Mouse (Mus musculus): ENCODE data around the gene Apom. TPM values are rescaled to one million over a fixed set of nuclear protein-coding genes. Genes with fewer than 3 reads are reported as not detected.

Apom gene
- polyA plus RNA-seq, 1 experiment from 2014 or later: 1,216 TPM

DNA sequence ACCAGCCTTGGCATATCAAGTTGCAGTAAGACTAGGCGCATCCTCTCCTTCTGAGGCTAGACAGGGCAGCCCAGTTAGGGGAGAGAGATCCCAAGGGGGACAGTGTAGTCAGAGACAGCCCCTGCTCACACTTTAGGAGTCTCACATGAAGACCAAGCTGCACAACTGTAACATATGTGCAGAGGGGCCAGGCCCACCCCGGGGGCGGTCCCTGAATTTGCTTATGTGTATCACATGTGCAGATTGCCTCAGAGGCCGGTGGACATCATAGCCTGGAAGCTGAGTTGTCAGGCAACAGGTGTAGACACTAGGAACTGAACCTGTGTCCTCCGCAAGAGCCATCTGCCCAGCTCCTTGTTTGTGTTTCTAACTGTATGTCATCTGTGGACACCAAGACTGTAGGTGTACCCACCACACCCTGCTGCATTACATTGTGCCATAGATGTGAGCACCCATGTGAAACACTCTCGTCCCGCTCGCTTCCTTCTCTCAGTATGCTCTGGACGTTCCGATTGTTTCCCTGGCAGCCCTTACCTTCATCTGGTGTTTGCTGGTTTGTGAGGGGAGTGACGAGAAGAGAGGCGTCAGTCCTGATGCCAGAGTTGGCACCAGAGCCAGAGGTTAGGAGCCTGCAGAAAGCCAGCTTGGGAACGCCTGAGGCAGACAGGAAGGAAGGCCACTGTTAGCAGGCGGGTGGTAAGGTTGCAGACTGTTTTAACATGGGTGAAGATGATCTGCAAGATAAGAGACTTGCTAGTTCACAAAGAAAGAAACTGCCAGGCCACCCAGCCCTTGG is 39.2 kb downstream of the Apom start:
- 84% methylated on average over 14 of the region's 14 CpGs for WGBS (ENCODE audit: insufficient replicate concordance)
- Histone ChIP-seq H3K27ac (ENCODE audit: low read depth) (no peak overlapping the region), H3K4me2 (ENCODE audit: low read depth, low read length) (no peak overlapping the region), H3K9ac (replicated peaks) (no peak overlapping the region), H3K9me3 (ENCODE audit: low read length) (no peaks in the 10 kb centered on the region), H3K4me3 (ENCODE audit: low read depth, low read length) (no peak overlapping the region), H3K36me3 (replicated peaks; ENCODE audit: insufficient read depth, low read length) (peaks cover 47% of the 10 kb centered on the region), H3K4me1 (ENCODE audit: insufficient read depth) (peaks cover 10% of the 10 kb centered on the region), H3K27me3 (ENCODE audit: insufficient read depth, low read length) (no peaks in the 10 kb centered on the region)
- no peak for DNase-seq
- no peak for ATAC-seq
- no peak for TF ChIP-seq EP300 (IDR thresholded peaks at IDR 0.05; ENCODE audit: low read depth)
- no peak for TF ChIP-seq CTCF (IDR thresholded peaks at IDR 0.05; ENCODE audit: low read depth)

GRCm38 (mm10) chr17:35090166-35090932 is 41.5 kb downstream of the Apom start:
- DNase-seq: peak; percentile 51
- peaks cover 13% of the 10 kb centered on the region for H3K4me1 ChIP-seq (ENCODE audit: insufficient read depth)
- peak overlapping the region; percentile 87 for H3K4me2 ChIP-seq (ENCODE audit: low read depth, low read length)
- H3K9me3 ChIP-seq (ENCODE audit: low read length): no peaks in the 10 kb centered on the region
- peak overlapping the region; percentile 73 for H3K4me3 ChIP-seq (ENCODE audit: low read depth, low read length)
- peak overlapping the region; percentile 90 for H3K9ac ChIP-seq (replicated peaks)
- peaks cover 30% of the 10 kb centered on the region for H3K36me3 ChIP-seq (replicated peaks; ENCODE audit: insufficient read depth, low read length)
- TF ChIP-seq CTCF (IDR thresholded peaks at IDR 0.05; ENCODE audit: low read depth) (no peak), EP300 (IDR thresholded peaks at IDR 0.05; ENCODE audit: low read depth) (peak; percentile 88)
- ATAC-seq: peak; percentile 41
- no peaks in the 10 kb centered on the region for H3K27me3 ChIP-seq (ENCODE audit: insufficient read depth, low read length)
- peak overlapping the region; percentile 96 for H3K27ac ChIP-seq (ENCODE audit: low read depth)
- WGBS (ENCODE audit: insufficient replicate concordance): 56% methylated on average over 8 of the region's 8 CpGs

GRCm38 (mm10) chr17:35088825-35089644 is 42.8 kb downstream of the Apom start, which contains the start of gene Abhd16a:
Abhd16a (plus strand) TSS chr17:35089263.
- WGBS (ENCODE audit: insufficient replicate concordance): 2% methylated on average over 66 of the region's 67 CpGs
- Histone ChIP-seq H3K4me1 (ENCODE audit: insufficient read depth) (peaks cover 13% of the 10 kb centered on the region), H3K9ac (replicated peaks) (peak within 1 kb of the TSS; percentile 90), H3K4me2 (ENCODE audit: low read depth, low read length) (peak within 1 kb of the TSS; percentile 87), H3K9me3 (ENCODE audit: low read length) (no peaks in the 10 kb centered on the region), H3K27ac (ENCODE audit: low read depth) (peak within 1 kb of the TSS; percentile 96), H3K4me3 (ENCODE audit: low read depth, low read length) (peak within 1 kb of the TSS; percentile 73), H3K27me3 (ENCODE audit: insufficient read depth, low read length) (no peaks in the 10 kb centered on the region), H3K36me3 (replicated peaks; ENCODE audit: insufficient read depth, low read length) (peaks cover 23% of the 10 kb centered on the region)
- ATAC-seq (peak; percentile 99), DNase-seq (peak; percentile 95)
- TF ChIP-seq EP300 (IDR thresholded peaks at IDR 0.05; ENCODE audit: low read depth) (no peak; the same call in 1 of the 2 replicates), CTCF (IDR thresholded peaks at IDR 0.05; ENCODE audit: low read depth) (peak; percentile 27; the same call in 1 of the 2 replicates)

GRCm38 (mm10) chr17:35088151-35088550 is 43.7 kb downstream of the Apom start:
- no peak overlapping the region for H3K4me2 ChIP-seq (ENCODE audit: low read depth, low read length)
- peaks cover 20% of the 10 kb centered on the region for H3K36me3 ChIP-seq (replicated peaks; ENCODE audit: insufficient read depth, low read length)
- H3K4me3 ChIP-seq (ENCODE audit: low read depth, low read length): no peak overlapping the region
- no peaks in the 10 kb centered on the region for H3K27me3 ChIP-seq (ENCODE audit: insufficient read depth, low read length)
- no peak overlapping the region for H3K9ac ChIP-seq (replicated peaks)
- no peaks in the 10 kb centered on the region for H3K9me3 ChIP-seq (ENCODE audit: low read length)
- H3K27ac ChIP-seq (ENCODE audit: low read depth): no peak overlapping the region
- peaks cover 13% of the 10 kb centered on the region for H3K4me1 ChIP-seq (ENCODE audit: insufficient read depth)
- WGBS (ENCODE audit: insufficient replicate concordance): 47% methylated on average over 2 of the region's 2 CpGs
- ATAC-seq (no peak), DNase-seq (no peak)
- peak; percentile 41; the same call in 1 of the 2 replicates for TF ChIP-seq CTCF (IDR thresholded peaks at IDR 0.05; ENCODE audit: low read depth)
- TF ChIP-seq EP300 (IDR thresholded peaks at IDR 0.05; ENCODE audit: low read depth): no peak

- DNase-seq (no peak), ATAC-seq (no peak)
- 49% methylated on average over 7 of the region's 7 CpGs for WGBS (ENCODE audit: insufficient replicate concordance)
- Histone ChIP-seq H3K4me1 (ENCODE audit: insufficient read depth) (peaks cover 12% of the 10 kb centered on the region), H3K9me3 (ENCODE audit: low read length) (no peaks in the 10 kb centered on the region), H3K36me3 (replicated peaks; ENCODE audit: insufficient read depth, low read length) (no peaks in the 10 kb centered on the region), H3K27ac (ENCODE audit: low read depth) (no peak within 1 kb of the TSS), H3K9ac (replicated peaks) (no peak within 1 kb of the TSS), H3K4me2 (ENCODE audit: low read depth, low read length) (no peak within 1 kb of the TSS), H3K27me3 (ENCODE audit: insufficient read depth, low read length) (no peaks in the 10 kb centered on the region), H3K4me3 (ENCODE audit: low read depth, low read length) (no peak within 1 kb of the TSS)
- TF ChIP-seq CTCF (IDR thresholded peaks at IDR 0.05; ENCODE audit: low read depth) (no peak), EP300 (IDR thresholded peaks at IDR 0.05; ENCODE audit: low read depth) (no peak)
Measured at GRCm38 (mm10) chr17:35085208-35085865, 46.5 kb downstream of the Apom start, which contains the start of gene Ly6g6f. Ly6g6f (minus strand) TSS chr17:35085610.
